Mouse (Mus musculus) cerebellum, adult 18-20 months (tissue): ENCODE results near the gene 1700061G19Rik.
A peak's percentile ranks its signal among the peaks of the same experiment; 100 is the strongest.

ENCODE experiments used
- DNase-seq, 2 experiments: peaks; one replicate each; pipeline ENCODE4 v3.0.0; 2021

Gene 1700061G19Rik

DNA sequence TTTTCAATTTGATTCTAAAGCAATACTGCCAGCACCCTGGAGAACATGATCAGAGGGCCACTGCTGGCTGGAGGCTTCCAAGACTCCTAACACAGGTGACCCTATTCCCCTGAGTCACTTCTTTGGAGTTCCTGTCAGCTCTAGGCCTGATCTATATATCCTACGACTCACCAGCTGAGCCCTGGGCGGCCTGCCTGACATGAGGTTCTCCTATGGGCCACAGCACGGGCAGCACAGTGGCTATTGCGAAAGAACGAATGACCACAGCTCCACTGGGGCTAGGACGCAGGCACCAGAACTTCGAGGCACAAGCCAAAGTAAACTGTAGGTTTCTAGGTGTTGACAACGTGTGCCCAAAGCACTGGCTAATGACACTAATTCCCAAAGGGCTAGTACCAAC, 54.7 kb downstream of the 1700061G19Rik start:
- no peak for DNase-seq

DNA sequence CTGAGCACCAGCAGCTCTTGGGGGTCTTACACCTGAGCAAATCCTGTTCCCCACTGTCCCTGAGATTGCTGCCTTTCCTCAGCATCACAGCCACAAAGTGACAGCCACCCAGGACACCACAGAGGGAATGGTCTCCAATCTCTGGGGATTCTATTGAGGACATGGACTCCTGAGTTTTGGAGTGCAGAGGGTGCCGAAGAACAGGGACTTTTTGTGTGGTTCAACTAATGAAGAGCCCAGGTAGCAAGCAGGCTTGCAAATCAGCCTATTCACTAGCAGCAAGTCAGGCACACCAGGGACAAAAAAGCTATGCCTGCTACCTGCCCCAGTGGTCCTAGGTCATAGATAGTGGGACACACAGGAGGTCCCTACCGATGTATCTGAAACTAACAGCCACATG, 58.1 kb downstream of the 1700061G19Rik start:
- DNase-seq, result no peak

DNA sequence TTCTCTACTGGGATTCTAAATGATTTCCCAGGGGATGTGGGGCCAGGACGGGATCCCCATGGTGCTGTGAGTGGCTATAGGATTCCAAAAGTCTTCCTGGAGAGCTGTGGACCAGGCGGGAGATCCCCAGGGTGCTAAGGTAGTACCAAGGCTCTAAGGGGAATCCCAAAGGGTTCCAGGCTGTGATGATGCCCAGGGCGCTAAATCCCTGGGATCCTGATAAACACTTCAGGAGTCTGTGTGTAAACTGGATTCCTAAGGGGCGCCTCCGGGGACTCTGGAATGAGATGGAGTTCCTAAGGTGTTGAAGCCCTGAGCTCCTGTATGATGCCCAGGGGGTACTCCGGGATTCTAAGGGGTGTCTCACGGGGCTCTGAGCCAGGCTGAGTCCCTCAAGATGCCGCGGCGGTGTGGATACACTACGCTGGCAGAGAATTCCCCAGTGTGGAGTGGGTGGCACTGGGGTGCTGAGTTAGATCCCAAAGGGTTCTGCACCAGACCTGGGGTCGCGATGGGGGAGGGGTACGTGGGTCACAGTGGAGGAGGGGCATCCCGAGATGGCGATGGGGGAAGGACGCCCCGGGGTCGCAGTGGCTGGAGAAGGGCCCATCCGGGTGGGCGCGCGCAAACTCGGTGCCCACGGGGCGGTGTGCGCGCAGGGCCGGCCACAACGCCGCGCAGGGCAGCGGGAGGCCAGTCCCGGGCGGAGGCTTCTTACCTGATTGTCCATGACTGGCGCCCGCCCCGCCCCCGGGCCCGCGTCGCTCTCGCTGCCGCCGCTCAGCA, 59.5 kb downstream of the 1700061G19Rik start:
- DNase-seq, result no peak

DNA sequence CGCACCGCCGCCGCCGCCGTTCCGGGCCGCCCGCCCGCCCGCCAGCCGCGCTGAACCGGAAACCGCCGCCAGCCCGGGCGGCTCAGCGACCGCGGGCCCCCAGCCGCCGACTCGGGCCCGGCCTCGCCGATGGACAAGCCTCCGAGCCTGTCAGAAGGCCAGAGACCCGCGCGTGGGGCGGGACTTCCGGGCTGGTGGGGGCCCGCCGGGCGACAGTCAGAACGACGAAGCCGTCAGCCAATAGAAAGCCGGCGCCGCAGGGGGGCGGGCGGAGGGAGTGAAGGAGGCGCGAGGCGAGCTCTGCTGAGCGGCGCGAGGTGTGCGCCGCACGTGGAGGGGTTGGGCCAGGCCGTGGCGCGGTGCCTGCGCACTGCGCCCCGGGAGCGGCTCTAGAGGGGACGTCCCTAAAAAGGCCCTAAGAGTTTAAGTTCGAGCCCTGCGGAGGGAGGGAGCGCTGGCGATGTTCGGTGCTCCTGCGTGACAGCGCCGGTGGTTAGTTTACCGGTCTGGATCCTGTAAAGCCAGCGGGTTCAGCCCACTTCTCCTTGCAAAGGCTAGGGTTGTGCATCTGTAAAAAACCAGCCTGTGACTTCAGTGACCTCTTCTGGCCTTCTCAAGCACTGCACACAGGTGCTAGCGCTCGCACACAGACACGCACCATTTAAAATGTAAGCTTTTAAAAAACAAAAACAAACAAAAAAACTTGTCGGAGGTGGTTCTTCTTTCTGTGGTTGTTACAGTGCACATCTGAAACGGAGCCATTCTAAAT, 60.3 kb downstream of the 1700061G19Rik start, which contains the start of gene Mllt1:
Gene Mllt1 (minus strand): TSS at position 53 of the 769 bp plus-strand sequence.
- DNase-seq, result peak; percentile 99

DNA sequence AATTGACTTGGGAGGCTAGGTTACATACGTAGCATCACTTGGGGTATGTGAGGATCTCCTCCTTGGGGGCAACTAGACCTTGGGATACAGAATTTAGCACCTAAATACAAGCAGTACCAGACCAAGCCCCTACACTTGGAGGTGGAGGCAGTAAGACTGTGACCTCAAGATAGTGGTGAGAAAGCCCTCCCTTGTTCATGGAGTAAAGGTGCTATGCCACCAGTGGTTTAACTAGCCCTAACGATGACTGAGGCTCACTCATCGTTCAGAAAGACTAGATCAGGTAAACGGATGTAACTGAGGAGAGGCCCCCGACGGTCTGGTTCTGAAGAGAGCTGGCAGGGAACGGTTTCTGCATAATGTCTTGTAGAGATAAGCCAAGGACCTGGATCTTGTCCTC, 61.5 kb downstream of the 1700061G19Rik start:
- no peak for DNase-seq
